Mouse (Mus musculus) forebrain, embryonic 14.5 days (tissue): ENCODE data around the gene Rab7b. TPM values are rescaled to one million over a fixed set of nuclear protein-coding genes. Genes with fewer than 3 reads are reported as not detected.

ENCODE experiments used
- ATAC-seq: fragments of 200-750 bp; cut with Nextera tagmentation; 2 replicates; pipeline ENCODE4 v1.8.0; 2017; ENCODE audit warnings: mild to moderate bottlenecking, moderate library complexity
- DNase-seq: peaks from one replicate; pipeline ENCODE4 v3.0.0-alpha.2; 2015; ENCODE audit warnings: low spot score
- H3K27ac ChIP-seq: fragments of 300-500 bp; sonication (generic); 2 replicates; pipeline ENCODE4 v1.5.1; 2014; ENCODE audit warnings: low read depth, mild to moderate bottlenecking, control low read depth, low read length, moderate library complexity
- H3K27me3 ChIP-seq: fragments of 300-500 bp; sonication (generic); replicated peaks from 2 replicates; pipeline ENCODE4 v1.6.1; 2014; ENCODE audit warnings: low read length, control low read depth, mixed read lengths; ENCODE audit not compliant: control insufficient read depth, insufficient read depth
- H3K36me3 ChIP-seq: fragments of 300-500 bp; sonication (generic); 2 replicates; pipeline ENCODE4 v1.6.1; 2014; ENCODE audit warnings: low read length, control low read depth; ENCODE audit not compliant: control insufficient read depth, insufficient read depth
- H3K4me1 ChIP-seq: fragments of 300-500 bp; sonication (generic); 2 replicates; pipeline ENCODE4 v1.6.1; 2014; ENCODE audit warnings: antibody characterized with exemption, low read length, control low read depth; ENCODE audit not compliant: control insufficient read depth, insufficient read depth
- H3K4me2 ChIP-seq: fragments of 300-500 bp; sonication (generic); 2 replicates; pipeline ENCODE4 v1.6.1; 2014; ENCODE audit warnings: mild to moderate bottlenecking, control low read depth, low read length
- H3K4me3 ChIP-seq: fragments of 300-500 bp; sonication (generic); 2 replicates; pipeline ENCODE4 v1.5.1; 2014; ENCODE audit warnings: low read depth, low read length, control low read depth
- H3K9ac ChIP-seq: fragments of 300-500 bp; sonication (generic); 2 replicates; pipeline ENCODE4 v1.6.1; 2014; ENCODE audit warnings: mild to moderate bottlenecking, low read length, control low read depth, moderate library complexity
- H3K9me3 ChIP-seq: fragments of 300-500 bp; sonication (generic); replicated peaks from 2 replicates; pipeline ENCODE4 v1.6.1; 2016; ENCODE audit warnings: low read length, control low read depth, mixed read lengths; ENCODE audit not compliant: control insufficient read depth
- WGBS: fragments of 180-500 bp; shearing (Covaris S2); extraction: QIAGEN DNeasy Blood & Tissue Kit; methylation state at CpG from one replicate; pipeline ENCODE4 v1.1.7; 2014; 5-methylcytosine and 5-hydroxymethylcytosine counted together
- polyA plus RNA-seq: library from polyadenylated mRNA; unstranded; fragments of >200 nt; fragmentation: Nextera tagmentation; extraction: Ambion mirVana; gene quantifications from 2 replicates; pipeline ENCODE4 v1.2.1, GENCODE M21; 2014

Gene Rab7b
- polyA plus RNA-seq, 1 experiment from 2014 or later = 1.1 TPM

DNA sequence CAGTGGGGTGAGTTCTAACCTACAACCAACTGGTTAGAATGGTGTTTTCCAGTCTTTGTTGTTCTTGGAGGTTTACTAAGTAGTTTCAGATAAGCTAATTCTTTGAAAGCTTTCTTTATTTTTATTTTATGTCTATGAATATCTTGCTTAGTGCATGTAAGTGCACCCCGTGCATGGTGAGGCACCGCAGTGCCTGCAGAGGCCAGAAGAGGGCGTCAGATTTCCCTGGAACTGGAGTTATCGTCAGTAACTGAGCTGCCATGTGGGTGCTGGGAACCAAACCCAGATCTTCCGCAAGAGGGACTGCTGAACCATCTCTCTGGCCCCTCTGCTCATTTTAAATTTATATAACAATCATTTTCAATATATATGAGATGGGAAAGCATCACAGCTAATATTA, 12.9 kb downstream of the Rab7b start:
- Histone ChIP-seq H3K9ac (no peak overlapping the region), H3K4me1 (no peaks in the 10 kb centered on the region), H3K9me3 (no peaks in the 10 kb centered on the region), H3K36me3 (no peaks in the 10 kb centered on the region), H3K27ac (no peak overlapping the region), H3K4me3 (no peak overlapping the region), H3K27me3 (no peaks in the 10 kb centered on the region), H3K4me2 (no peak overlapping the region)
- WGBS = 83% methylated on average over 5 of the region's 5 CpGs
- ATAC-seq (no peak), DNase-seq (no peak)

DNA sequence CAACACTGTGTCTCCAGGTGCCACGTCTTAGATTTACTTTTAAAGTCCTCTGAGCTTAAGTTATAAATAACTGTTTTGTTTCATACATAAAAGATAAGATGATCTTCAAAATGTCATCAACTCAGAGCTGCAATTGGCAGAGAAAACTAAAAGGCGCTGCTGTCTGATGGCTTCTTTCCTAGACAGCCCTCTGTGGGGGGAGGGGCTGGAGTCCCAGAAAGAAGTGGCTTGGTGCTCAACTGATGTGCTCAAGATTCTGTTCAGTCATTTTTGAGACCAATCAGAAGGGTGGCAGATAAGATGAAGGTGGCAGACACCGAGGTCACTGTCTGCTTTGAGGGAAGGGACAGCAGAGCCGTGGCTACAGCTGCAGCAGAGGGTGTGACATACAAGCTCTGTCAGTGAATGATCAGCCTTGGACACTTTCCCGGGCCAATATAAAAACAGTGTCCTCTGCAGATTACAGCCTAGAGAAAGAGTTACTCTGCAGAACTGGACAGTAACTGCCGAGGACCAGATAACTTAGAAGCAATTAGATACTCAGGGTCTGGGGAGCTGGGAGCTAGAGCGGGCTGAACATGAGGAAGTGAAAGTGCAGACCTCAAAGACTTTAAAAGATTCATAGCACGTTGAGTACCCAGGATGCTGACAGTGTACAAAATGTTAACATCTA, 13.7 kb downstream of the Rab7b start:
- Histone ChIP-seq H3K4me1 (no peaks in the 10 kb centered on the region), H3K27me3 (no peaks in the 10 kb centered on the region), H3K27ac (no peak overlapping the region), H3K9me3 (no peaks in the 10 kb centered on the region), H3K4me2 (no peak overlapping the region), H3K4me3 (no peak overlapping the region), H3K9ac (no peak overlapping the region), H3K36me3 (no peaks in the 10 kb centered on the region)
- DNase-seq (no peak), ATAC-seq (no peak)
- 84% methylated on average over 8 of the region's 8 CpGs for WGBS

DNA sequence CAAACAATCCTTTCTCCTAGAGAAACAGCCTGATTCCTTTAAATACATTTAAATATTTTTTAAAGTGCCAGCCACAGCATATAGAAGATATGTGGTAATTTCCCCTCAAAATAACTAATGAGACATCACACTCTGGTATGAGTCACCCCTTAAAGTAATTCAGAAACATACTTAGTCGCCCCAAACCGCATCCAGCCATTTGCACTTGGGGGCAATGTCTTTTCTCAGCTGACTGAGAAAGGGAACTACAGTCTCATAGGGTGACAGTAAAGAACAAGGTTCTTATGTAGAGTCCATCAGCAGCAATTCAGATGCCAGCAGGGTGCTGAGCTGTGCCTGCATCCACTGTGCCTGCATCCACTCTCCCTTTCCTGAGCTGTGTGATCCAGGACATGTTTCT, 15.0 kb downstream of the Rab7b start:
- H3K4me2 ChIP-seq = no peak overlapping the region
- H3K27me3 ChIP-seq = no peaks in the 10 kb centered on the region
- no peak overlapping the region for H3K4me3 ChIP-seq
- WGBS = 85% methylated on average over 2 of the region's 2 CpGs
- no peak overlapping the region for H3K27ac ChIP-seq
- DNase-seq = no peak
- no peak for ATAC-seq
- no peaks in the 10 kb centered on the region for H3K4me1 ChIP-seq
- H3K9me3 ChIP-seq = no peaks in the 10 kb centered on the region
- no peaks in the 10 kb centered on the region for H3K36me3 ChIP-seq
- no peak overlapping the region for H3K9ac ChIP-seq

DNA sequence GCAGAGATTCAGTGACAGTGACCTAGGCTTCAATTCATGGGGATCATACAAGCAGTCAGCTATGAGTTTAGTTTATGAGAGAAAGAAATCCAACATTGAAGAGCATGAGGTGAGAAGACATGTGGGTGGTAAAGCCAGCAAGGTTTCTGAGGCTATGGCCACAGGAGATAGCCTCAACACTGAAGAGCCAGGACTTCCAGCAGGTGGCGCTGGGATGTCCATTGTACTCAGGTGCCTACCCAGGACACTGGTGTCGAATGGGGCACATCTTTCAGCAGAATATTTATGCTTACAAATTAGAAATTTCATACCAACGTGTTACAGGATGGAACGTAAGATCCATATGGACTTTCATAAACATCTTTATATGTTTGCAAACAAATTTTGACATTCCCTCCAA, 19.8 kb downstream of the Rab7b start:
- Histone ChIP-seq H3K9me3 (no peaks in the 10 kb centered on the region), H3K4me2 (no peak overlapping the region), H3K4me1 (no peaks in the 10 kb centered on the region), H3K36me3 (no peaks in the 10 kb centered on the region), H3K4me3 (no peak overlapping the region), H3K9ac (no peak overlapping the region), H3K27ac (no peak overlapping the region), H3K27me3 (no peaks in the 10 kb centered on the region)
- DNase-seq = peak; percentile 48
- 23% methylated on average over 4 of the region's 4 CpGs for WGBS
- ATAC-seq = no peak

DNA sequence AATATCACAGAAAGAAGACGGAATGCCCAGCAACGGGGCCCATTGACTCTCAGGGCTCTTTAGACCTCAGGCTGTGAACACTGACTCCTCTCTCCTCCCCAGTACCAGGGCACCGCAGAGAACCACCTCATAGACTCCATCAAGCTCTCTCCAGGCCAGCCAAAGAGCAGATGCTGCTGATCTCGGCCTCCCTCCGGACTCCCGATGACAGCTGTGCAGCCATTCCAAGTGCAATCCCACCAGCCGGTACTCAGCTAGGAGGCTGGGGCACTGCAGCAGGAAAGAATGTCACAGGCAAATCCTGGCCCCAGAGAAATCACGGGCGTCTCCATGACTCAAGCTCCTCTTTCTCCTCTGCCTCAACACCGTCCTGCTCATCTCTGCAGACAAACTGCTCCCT, 23.0 kb downstream of the Rab7b start:
- peak overlapping the region; percentile 25; the same call in 1 of the 2 replicates for H3K9ac ChIP-seq
- WGBS = 81% methylated on average over 10 of the region's 10 CpGs
- no peaks in the 10 kb centered on the region for H3K36me3 ChIP-seq
- no peak overlapping the region for H3K4me2 ChIP-seq
- no peak for ATAC-seq
- no peak overlapping the region for H3K4me3 ChIP-seq
- H3K4me1 ChIP-seq = no peaks in the 10 kb centered on the region
- H3K27ac ChIP-seq = no peak overlapping the region
- no peaks in the 10 kb centered on the region for H3K9me3 ChIP-seq
- DNase-seq = no peak
- H3K27me3 ChIP-seq = no peaks in the 10 kb centered on the region

DNA sequence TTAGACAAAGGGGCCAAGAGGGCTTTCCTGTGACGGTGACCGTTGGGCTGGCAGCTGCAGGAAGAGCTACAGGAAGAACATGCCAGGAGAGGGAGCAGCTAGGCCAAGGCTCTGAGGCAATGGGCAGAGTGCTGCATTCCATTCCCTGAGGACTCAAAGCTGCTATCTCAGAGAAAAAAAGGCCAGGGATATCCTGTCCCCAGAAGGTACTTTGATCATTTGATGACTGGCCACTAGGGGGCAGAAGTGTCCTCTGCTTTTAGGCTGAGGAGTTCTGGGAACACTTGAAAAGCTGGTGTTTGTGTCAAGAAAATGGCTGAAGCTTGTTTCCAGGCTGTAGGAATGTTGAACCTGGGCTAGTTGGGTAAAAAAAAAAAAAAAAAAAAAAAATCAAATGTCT, 23.9 kb downstream of the Rab7b start:
- no peaks in the 10 kb centered on the region for H3K36me3 ChIP-seq
- no peak overlapping the region for H3K4me3 ChIP-seq
- H3K9ac ChIP-seq = no peak overlapping the region
- H3K4me1 ChIP-seq = no peaks in the 10 kb centered on the region
- no peak overlapping the region for H3K4me2 ChIP-seq
- no peaks in the 10 kb centered on the region for H3K9me3 ChIP-seq
- ATAC-seq = peak; percentile 77
- no peak overlapping the region for H3K27ac ChIP-seq
- 36% methylated on average over 2 of the region's 2 CpGs for WGBS
- peak; percentile 95 for DNase-seq
- H3K27me3 ChIP-seq = no peaks in the 10 kb centered on the region

DNA sequence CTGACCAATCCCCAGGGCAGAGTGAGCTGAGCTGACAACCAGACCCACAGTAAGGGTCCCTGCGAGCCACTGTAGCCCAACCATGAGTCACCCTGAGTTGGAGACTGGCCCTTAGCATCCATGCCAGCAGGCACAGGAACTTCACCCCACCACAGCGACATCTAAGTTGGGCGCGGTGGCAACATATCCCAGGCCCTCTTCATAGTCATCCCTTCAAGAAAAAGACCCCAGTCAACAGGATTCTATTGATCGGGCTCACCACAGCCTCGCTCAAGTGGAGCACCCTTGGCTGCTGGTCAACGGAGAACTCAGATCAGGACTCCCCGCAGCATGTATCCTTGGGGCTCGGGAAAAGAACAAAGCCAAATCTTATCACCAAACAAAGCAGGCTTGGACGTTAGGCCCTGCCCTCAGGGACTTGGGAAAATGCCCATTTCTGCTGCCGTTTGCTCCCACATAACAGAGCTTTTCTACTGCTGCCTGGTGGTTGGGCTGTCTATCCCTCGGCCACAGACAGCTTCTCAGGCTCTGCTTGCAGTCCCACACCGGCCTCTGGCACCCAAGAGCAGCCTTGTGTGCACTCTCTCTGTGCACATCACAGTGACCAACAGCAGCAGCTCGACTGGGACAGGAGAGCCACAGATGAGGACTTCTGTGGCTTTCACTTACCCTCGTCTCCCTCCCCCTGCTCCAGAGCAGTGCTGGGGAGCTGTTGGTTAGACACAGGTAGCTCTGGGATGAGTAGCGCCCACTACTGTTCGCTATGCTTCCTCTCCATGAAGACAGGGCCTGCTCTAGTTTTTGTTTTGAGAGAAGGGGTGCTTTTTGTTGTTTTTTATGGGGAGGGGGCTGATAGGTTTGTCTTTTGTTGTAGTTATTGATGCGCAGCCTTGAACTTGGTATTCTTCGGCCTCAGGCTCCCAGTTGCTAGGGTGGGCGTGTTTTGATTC, 26.2 kb downstream of the Rab7b start:
- Histone ChIP-seq H3K4me1 (no peaks in the 10 kb centered on the region), H3K27ac (no peak overlapping the region), H3K27me3 (no peaks in the 10 kb centered on the region), H3K9me3 (no peaks in the 10 kb centered on the region), H3K36me3 (no peaks in the 10 kb centered on the region), H3K9ac (no peak overlapping the region), H3K4me3 (no peak overlapping the region), H3K4me2 (no peak overlapping the region)
- WGBS = 64% methylated on average over 20 of the region's 20 CpGs
- DNase-seq = no peak
- ATAC-seq = no peak

DNA sequence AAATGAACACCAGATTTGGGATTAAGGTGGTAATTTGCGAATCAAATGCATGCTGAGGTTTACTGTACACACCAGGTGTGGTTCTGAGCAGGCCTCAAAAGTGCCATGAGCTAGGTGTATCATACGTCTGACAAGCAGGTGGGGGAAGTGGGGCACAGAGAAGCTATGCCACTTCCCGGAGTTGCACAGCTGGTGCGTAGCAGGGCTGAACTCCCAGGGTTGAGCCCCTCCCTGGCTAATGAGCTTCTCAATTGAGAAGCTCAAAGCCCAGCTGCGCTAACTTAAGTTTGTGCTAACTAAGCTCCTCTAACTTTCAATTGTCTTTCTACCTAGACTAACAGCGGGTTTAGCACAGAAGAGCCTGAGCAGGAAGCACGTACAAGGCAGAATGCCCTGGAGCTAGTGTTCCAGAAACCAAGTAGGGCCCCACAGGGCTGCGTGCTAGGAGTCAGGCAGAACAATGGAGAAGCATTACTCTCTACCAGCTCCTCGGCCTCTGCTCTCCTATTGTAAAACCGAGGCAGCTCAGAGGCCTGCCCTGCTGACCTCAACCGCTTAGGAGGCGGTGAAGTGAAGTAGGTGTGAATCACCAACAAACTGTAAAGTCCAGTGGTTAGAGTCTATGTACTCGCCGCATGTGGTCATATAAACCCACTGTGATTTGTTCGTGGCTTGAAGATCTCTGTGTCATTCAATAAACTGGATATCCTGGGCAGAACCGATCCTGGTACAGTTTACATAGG, 30.6 kb downstream of the Rab7b start:
- H3K4me3 ChIP-seq = no peak overlapping the region
- H3K4me2 ChIP-seq = no peak overlapping the region
- no peak for ATAC-seq
- H3K27me3 ChIP-seq = no peaks in the 10 kb centered on the region
- DNase-seq = no peak
- 44% methylated on average over 16 of the region's 16 CpGs for WGBS
- no peaks in the 10 kb centered on the region for H3K9me3 ChIP-seq
- H3K27ac ChIP-seq = no peak overlapping the region
- no peaks in the 10 kb centered on the region for H3K4me1 ChIP-seq
- no peak overlapping the region for H3K9ac ChIP-seq
- H3K36me3 ChIP-seq = no peaks in the 10 kb centered on the region
